Mouse (Mus musculus) hindbrain, embryonic 16.5 days (tissue): Measurements from ENCODE around the gene Aldh6a1. TPM values are rescaled to one million over a fixed set of nuclear protein-coding genes. Genes with fewer than 3 reads are reported as not detected.

Source experiments
- ATAC-seq: fragments of 200-750 bp; cut with Nextera tagmentation; 2 replicates; pipeline ENCODE4 v1.8.0; 2017; ENCODE audit warnings: moderate TSS enrichment, moderate library complexity
- H3K27ac ChIP-seq: fragments of 300-500 bp; sonication (generic); 2 replicates; pipeline ENCODE4 v1.5.1; 2014; ENCODE audit warnings: low read depth, mild to moderate bottlenecking, control low read depth, low read length, moderate library complexity
- H3K27me3 ChIP-seq: fragments of 300-500 bp; sonication (generic); replicated peaks from 2 replicates; pipeline ENCODE4 v1.6.1; 2014; ENCODE audit warnings: low read length; ENCODE audit not compliant: control insufficient read depth, insufficient read depth
- H3K36me3 ChIP-seq: fragments of 300-500 bp; sonication (generic); 2 replicates; pipeline ENCODE4 v1.6.1; 2014; ENCODE audit warnings: mild to moderate bottlenecking, low read length, moderate library complexity, mixed read lengths; ENCODE audit not compliant: control insufficient read depth, insufficient read depth
- H3K4me1 ChIP-seq: fragments of 300-500 bp; sonication (generic); 2 replicates; pipeline ENCODE4 v1.6.1; 2014; ENCODE audit warnings: low read depth, low read length; ENCODE audit not compliant: control insufficient read depth, insufficient read depth
- H3K4me2 ChIP-seq: fragments of 300-500 bp; sonication (generic); 2 replicates; pipeline ENCODE4 v1.6.1; 2014; ENCODE audit warnings: mild to moderate bottlenecking, low read length, control low read depth, moderate library complexity
- H3K4me3 ChIP-seq: fragments of 300-500 bp; sonication (generic); 2 replicates; pipeline ENCODE4 v1.5.1; 2014; ENCODE audit warnings: mild to moderate bottlenecking, low read length, control low read depth, moderate library complexity
- H3K9ac ChIP-seq: fragments of 300-500 bp; sonication (generic); 2 replicates; pipeline ENCODE4 v1.6.1; 2014; ENCODE audit warnings: low read depth, mild to moderate bottlenecking, control low read depth, low read length, moderate library complexity
- H3K9me3 ChIP-seq: fragments of 300-500 bp; sonication (generic); 2 replicates; pipeline ENCODE4 v1.6.1; 2014; ENCODE audit warnings: mild to moderate bottlenecking, low read length, moderate library complexity; ENCODE audit not compliant: control insufficient read depth
- WGBS: fragments of 180-500 bp; shearing (Covaris S2); extraction: QIAGEN DNeasy Blood & Tissue Kit; methylation state at CpG from one replicate; pipeline ENCODE4 v1.1.7; 2014; 5-methylcytosine and 5-hydroxymethylcytosine counted together
- polyA plus RNA-seq: library from polyadenylated mRNA; unstranded; fragments of >200 nt; fragmentation: Nextera tagmentation; extraction: Ambion mirVana; gene quantifications from 2 replicates; pipeline ENCODE4 v1.2.1, GENCODE M21; 2015

The Aldh6a1 gene
- polyA plus RNA-seq, 1 experiment from 2014 or later: 41.8 TPM

DNA sequence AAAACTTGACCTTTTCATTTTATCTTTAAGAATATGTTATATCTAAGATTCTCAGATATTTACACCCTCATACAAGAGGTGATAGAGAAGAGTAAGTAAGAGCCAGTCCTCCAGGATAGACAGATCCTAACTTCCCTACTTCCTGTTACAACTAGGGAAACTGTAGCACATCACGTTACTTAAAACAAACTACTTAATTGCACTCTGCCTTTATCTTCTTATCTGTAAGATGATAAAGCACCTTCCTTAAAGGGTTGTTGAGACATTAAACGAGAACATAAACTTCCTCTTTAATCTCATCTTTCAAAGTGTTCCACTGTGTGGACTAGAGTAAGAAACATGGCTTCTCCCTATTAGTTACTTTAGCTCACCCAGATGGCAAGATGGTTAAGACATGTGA is 12.1 kb downstream of the Aldh6a1 start:
- Histone ChIP-seq H3K27me3 (no peaks in the 10 kb centered on the region), H3K9me3 (no peaks in the 10 kb centered on the region), H3K27ac (no peak overlapping the region), H3K4me3 (no peak overlapping the region), H3K36me3 (peaks cover 9% of the 10 kb centered on the region; the same call in 1 of the 2 replicates), H3K4me1 (no peaks in the 10 kb centered on the region), H3K9ac (no peak overlapping the region), H3K4me2 (no peak overlapping the region)
- no peak for ATAC-seq
- 93% methylated on average over 2 of the region's 2 CpGs for WGBS

DNA sequence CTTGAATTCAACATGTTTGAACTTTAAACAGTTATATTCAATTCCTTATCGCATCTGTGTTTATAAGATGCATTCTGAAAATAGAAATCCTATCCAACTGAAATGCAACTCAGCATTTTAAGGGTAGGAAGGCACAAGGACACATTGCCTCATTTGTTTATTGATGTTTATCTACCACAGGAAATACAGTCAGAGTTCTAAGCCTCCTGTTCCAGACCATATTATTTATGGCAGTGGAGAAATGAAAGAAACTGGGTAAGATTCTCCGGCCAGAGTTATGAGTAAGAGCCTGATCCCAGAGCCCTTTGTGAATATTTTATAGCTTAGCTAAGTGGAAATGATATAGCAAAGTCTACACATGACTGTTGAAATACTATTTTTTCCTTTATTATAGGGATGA is 21.0 kb downstream of the Aldh6a1 start:
- H3K27ac ChIP-seq: no peak overlapping the region

DNA sequence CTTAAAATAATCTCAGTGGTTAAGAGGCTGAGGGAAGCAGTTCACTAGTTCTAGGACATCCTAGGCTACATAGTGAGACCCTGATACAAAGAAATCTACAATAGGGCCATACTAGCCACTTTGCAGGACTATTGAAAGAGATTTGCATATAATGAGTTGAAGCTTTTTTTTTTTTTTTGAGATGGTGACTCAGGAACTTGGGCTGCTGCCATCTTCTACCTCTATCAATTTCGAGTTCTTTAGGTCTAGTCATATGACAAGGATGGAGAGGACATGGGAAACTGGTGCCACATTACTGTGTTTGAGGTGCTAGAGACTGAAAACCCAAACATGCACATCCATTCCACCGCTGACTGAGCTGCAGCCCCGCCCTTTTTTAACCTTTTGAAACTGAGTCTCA is 26.8 kb downstream of the Aldh6a1 start:
- H3K27me3 ChIP-seq: no peaks in the 10 kb centered on the region
- ATAC-seq: no peak
- 63% methylated on average over 3 of the region's 3 CpGs for WGBS

More for the DNA sequence above, 21.0 kb downstream of the Aldh6a1 start:
- no peaks in the 10 kb centered on the region for H3K27me3 ChIP-seq
- no peak for ATAC-seq
- H3K9ac ChIP-seq: no peak overlapping the region
- 91% methylated on average over 2 of the region's 2 CpGs for WGBS
- no peaks in the 10 kb centered on the region for H3K4me1 ChIP-seq
- H3K4me3 ChIP-seq: no peak overlapping the region
- H3K36me3 ChIP-seq: peaks cover 20% of the 10 kb centered on the region
- no peak overlapping the region for H3K4me2 ChIP-seq
- H3K9me3 ChIP-seq: no peaks in the 10 kb centered on the region

DNA sequence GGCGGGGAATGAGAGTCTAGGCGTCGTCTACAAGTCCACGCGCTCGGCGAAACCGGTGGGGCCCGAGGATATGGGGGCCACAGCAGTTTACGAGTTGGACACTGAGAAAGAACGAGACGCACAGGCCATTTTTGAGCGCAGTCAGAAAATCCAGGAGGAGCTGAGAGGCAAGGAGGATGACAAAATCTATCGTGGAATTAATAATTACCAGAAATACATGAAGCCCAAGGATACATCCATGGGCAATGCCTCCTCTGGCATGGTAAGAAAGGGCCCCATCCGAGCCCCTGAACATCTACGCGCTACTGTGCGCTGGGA is 33.2 kb downstream of the Aldh6a1 start:
- H3K9ac ChIP-seq: peak overlapping the region; percentile 77
- H3K4me1 ChIP-seq: peaks cover 5% of the 10 kb centered on the region
- H3K36me3 ChIP-seq: no peaks in the 10 kb centered on the region; the same call in 1 of the 2 replicates
- no peak for ATAC-seq
- WGBS: 31% methylated on average over 18 of the region's 18 CpGs
- peak overlapping the region; percentile 83 for H3K4me2 ChIP-seq
- H3K27me3 ChIP-seq: no peaks in the 10 kb centered on the region
- H3K4me3 ChIP-seq: peak overlapping the region; percentile 66
- no peaks in the 10 kb centered on the region for H3K9me3 ChIP-seq
- H3K27ac ChIP-seq: peak overlapping the region; percentile 81

More for the DNA sequence above, 26.8 kb downstream of the Aldh6a1 start:
- Histone ChIP-seq H3K4me2 (no peak overlapping the region), H3K4me3 (no peak overlapping the region), H3K4me1 (no peaks in the 10 kb centered on the region), H3K27ac (no peak overlapping the region), H3K9me3 (no peaks in the 10 kb centered on the region), H3K36me3 (no peaks in the 10 kb centered on the region; the same call in 1 of the 2 replicates), H3K9ac (no peak overlapping the region)

DNA sequence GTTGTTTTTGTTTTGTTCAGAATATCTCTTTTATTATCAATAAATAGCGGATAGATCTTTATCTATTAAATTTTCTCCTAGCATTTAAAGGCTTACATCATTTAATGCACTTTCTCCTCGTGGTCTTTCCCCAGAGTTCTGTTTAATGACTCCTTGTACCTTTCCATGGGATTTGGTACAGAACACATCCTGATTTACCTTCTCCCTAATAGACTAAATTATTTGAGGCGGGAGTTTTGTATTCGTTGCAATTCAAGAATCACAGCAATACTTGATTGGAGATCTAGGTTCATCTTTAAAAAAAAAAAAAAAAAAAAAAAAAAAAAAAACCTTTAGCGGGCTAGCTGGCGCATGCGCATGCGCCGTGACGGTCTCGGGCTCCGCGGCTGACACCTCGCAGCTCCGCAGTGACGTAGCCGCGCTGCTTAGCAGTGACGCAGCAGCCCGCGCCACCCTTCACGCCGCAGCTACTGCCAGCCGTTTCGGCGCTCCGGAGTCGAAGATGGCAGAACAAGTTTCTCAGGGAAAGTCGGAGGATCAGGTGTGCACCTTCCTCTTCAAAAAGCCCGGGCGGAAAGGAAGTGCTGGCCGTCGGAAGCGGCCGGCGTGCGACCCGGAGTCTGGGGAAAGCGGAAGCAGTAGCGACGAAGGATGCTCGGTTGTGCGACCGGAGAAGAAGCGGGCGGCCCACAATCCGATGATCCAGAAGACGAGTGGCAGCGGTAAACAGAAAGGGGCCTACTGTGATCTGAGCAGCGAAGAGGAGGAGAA is 33.8 kb downstream of the Aldh6a1 start, which contains the start of gene Rnf113a2:
Rnf113a2 (plus strand) TSS at position 363 of the 771 bp plus-strand sequence.
- peak; percentile 95 for ATAC-seq
- Histone ChIP-seq H3K4me1 (peaks cover 5% of the 10 kb centered on the region), H3K9ac (peak within 1 kb of the TSS; percentile 77), H3K4me2 (peak within 1 kb of the TSS; percentile 83), H3K4me3 (peak within 1 kb of the TSS; percentile 66), H3K27ac (peak within 1 kb of the TSS; percentile 81), H3K9me3 (no peaks in the 10 kb centered on the region), H3K36me3 (no peaks in the 10 kb centered on the region; the same call in 1 of the 2 replicates), H3K27me3 (no peaks in the 10 kb centered on the region)
- WGBS: 3% methylated on average over 50 of the region's 50 CpGs

DNA sequence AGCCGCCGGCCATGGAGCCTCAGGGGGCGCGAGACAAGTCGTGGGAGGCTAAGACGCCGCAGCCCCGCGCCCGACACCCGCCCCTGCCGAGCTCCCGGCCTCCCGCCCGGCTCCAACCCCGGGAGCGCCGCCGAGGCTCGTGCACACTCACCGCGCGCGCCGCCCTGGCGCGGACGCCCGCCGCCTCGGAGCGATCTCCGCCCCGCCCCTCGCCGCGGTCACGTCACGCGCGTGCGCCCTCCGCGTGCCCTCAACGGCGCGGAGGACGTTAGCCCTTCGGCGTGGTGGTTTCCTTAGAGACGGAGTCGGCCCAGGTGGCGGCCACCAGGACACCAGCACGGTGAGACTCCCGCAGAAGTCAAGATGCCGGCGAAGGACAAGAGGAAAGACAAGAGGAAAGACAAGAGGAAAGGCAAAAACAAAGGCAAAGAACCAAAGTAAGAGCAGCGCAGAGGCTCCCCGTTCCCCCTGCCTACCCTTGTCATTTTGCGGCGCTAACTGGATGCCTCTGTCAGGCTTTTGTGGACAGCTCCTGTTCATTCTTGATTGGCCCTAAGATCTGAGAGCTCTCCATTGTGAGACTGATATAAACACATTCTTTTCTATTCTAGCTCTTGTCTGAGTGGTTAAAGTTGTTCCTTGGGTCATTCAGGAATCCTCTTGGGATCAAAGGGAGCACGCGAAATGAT is 41.8 kb downstream of the Aldh6a1 start, which contains the start of the genes Entpd5 and Bbof1:
Entpd5 (minus strand) TSS at position 211 of the 689 bp plus-strand sequence.
Bbof1 (plus strand) TSS at position 253 of the 689 bp plus-strand sequence.
- Histone ChIP-seq H3K4me1 (peaks cover 9% of the 10 kb centered on the region), H3K27me3 (no peaks in the 10 kb centered on the region), H3K36me3 (no peaks in the 10 kb centered on the region), H3K4me3 (peak within 1 kb of the TSS; percentile 86), H3K9ac (peak within 1 kb of the TSS; percentile 91), H3K9me3 (no peaks in the 10 kb centered on the region), H3K27ac (peak within 1 kb of the TSS; percentile 95), H3K4me2 (peak within 1 kb of the TSS; percentile 90)
- peak; percentile 95 for ATAC-seq
- WGBS: under 1% methylated on average over 45 of the region's 63 CpGs

DNA sequence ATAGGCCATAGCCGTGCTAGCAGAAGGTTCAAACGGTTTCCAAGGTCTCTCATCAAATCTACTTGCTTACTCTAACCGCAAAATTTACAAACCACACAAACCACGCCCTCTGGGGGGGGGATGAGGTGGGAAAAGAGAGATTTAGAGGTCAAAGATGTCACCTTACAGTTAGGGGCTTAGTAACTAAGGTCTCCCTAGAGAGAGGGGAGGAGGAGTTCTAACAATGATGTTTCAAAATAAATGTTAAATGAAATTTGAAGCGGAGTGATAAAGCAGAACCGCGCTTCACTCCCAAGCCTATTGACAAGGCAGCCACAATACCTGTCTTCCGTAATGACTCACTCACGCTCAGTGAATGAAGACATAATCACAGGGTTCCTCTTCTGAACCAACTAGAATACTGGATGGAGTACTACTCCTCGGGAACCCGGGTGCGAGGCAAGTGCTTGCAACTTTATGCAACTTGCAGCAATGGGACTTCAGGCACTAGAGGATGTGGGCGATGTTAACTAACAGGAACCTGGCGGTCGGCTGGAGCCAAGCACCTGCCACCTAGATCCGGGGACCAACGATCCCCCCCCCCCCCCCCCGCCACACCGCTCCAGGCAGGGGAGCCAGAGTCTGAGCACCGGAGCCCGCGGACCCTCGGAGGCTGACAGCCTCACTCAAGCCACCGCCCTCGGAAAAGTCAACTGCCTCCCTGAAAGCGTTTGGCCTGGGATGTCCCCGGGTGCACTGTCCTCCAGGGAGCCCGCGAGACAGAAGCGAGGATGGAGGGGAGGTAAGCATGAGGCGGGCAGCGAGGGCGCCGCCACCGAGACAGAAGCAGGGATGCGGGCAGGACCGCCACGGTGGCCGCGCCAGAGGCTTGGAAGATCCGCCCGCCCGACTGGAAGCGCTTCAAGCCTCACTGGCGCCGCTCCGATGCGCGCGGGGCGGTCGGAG is 42.7 kb downstream of the Aldh6a1 start:
- 2% methylated on average over 34 of the region's 52 CpGs for WGBS
- peak overlapping the region; percentile 86 for H3K4me3 ChIP-seq
- no peaks in the 10 kb centered on the region for H3K36me3 ChIP-seq
- H3K9ac ChIP-seq: peak overlapping the region; percentile 91
- H3K27ac ChIP-seq: peak overlapping the region; percentile 95
- H3K4me2 ChIP-seq: peak overlapping the region; percentile 90
- no peaks in the 10 kb centered on the region for H3K27me3 ChIP-seq
- H3K4me1 ChIP-seq: peaks cover 9% of the 10 kb centered on the region
- ATAC-seq: peak; percentile 81
- H3K9me3 ChIP-seq: no peaks in the 10 kb centered on the region

DNA sequence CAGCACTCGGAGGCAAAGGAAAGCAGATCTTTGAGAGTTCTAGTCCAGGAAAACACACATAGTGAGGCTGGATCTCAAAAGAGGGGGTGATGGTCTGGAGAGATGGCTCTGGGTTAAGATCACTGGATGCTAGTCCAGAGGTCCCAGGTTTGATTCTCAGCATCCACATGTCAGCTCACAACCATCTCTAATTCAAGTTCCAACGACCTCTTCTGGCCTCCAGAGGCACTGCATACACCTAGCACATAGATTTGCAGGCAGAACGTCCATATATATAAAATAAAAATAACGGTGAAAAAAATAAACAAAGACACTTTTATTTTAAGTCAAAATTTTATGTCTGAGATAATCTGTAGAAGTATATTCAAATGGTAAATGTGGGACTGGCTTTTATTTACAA is 43.5 kb downstream of the Aldh6a1 start:
- no peak overlapping the region for H3K4me3 ChIP-seq
- no peaks in the 10 kb centered on the region; the same call in 1 of the 2 replicates for H3K36me3 ChIP-seq
- H3K4me2 ChIP-seq: no peak overlapping the region
- no peak overlapping the region for H3K9ac ChIP-seq
- peaks cover 9% of the 10 kb centered on the region for H3K4me1 ChIP-seq
- no peak overlapping the region for H3K27ac ChIP-seq
- H3K9me3 ChIP-seq: no peaks in the 10 kb centered on the region
- 62% methylated on average over 4 of the region's 4 CpGs for WGBS
- H3K27me3 ChIP-seq: no peaks in the 10 kb centered on the region
- no peak for ATAC-seq
